Mouse (Mus musculus) CH12.LX (cell line): Measurements from ENCODE around the gene Rrbp1. TPM values are rescaled to one million over a fixed set of nuclear protein-coding genes. Genes with fewer than 3 reads are reported as not detected.
A peak's percentile ranks its signal among the peaks of the same experiment; 100 is the strongest.

Experiments
- DNase-seq: peaks from one replicate; pipeline ENCODE4 v3.0.0-alpha.2; 2013; ENCODE audit errors: extremely low read depth
- H3K27ac ChIP-seq: 2 replicates; pipeline ENCODE4 v1.5.1; 2012; ENCODE audit warnings: low read depth, mild to moderate bottlenecking, control low read depth, moderate library complexity; ENCODE audit not compliant: insufficient read depth
- H3K27me3 ChIP-seq: replicated peaks from 2 replicates; pipeline ENCODE3; 2012; ENCODE audit warnings: inconsistent platforms
- H3K36me3 ChIP-seq, 2 experiments: replicated peaks in 1 of 2; 2 replicates each; pipeline versions ENCODE3 to v1.6.1; 2012; ENCODE audit warnings: inconsistent platforms in 1 of 2, low read length in 1 of 2, mild to moderate bottlenecking in 1 of 2, mixed read lengths in 1 of 2, moderate library complexity in 1 of 2; ENCODE audit not compliant: control insufficient read depth in 1 of 2, insufficient read depth in 1 of 2
- H3K4me1 ChIP-seq, 2 experiments: 2 replicates each; pipeline ENCODE4 v1.6.1; 2012; ENCODE audit warnings: inconsistent platforms in 1 of 2, moderate library complexity in 1 of 2; ENCODE audit not compliant: insufficient read depth in 2 of 2, control insufficient read depth in 1 of 2
- H3K4me2 ChIP-seq: 2 replicates; pipeline ENCODE4 v1.6.1; 2012; ENCODE audit warnings: low read depth, mild to moderate bottlenecking, control low read depth; ENCODE audit not compliant: poor library complexity, insufficient read depth, severe bottlenecking
- H3K4me3 ChIP-seq, 3 experiments: fragments of 150-350 bp in 1 of 3; sonication (generic) in 1 of 3; replicated peaks in 1 of 3; 2 replicates each; pipeline versions ENCODE3 to v1.5.1; 2011 to 2012; ENCODE audit warnings: low read depth in 2 of 3, low read length in 2 of 3, mild to moderate bottlenecking in 2 of 3, moderate library complexity in 2 of 3, control low read depth in 1 of 3, improper control_type of control experiment in 1 of 3, inconsistent platforms in 1 of 3, mixed read lengths in 1 of 3; ENCODE audit not compliant: poor library complexity in 1 of 3
- H3K79me2 ChIP-seq: replicated peaks from 2 replicates; pipeline ENCODE4 v1.6.1; 2012; ENCODE audit warnings: mild to moderate bottlenecking, moderate library complexity; ENCODE audit not compliant: control insufficient read depth, poor library complexity, insufficient read depth, severe bottlenecking; ENCODE audit errors: extremely low read depth
- H3K9ac ChIP-seq: 2 replicates; pipeline ENCODE4 v1.6.1; 2012; ENCODE audit warnings: low read depth, mild to moderate bottlenecking, control low read depth, moderate library complexity; ENCODE audit not compliant: insufficient read depth
- H3K9me3 ChIP-seq: replicated peaks from 2 replicates; pipeline ENCODE3; 2012; ENCODE audit warnings: low read length, inconsistent platforms, mixed read lengths
- BHLHE40 ChIP-seq: IDR thresholded peaks from 2 replicates; pipeline ENCODE4 v1.6.1; 2011; ENCODE audit warnings: mild to moderate bottlenecking, low read depth, low read length, improper control_type of control experiment
- CHD1 ChIP-seq: IDR thresholded peaks from 2 replicates; pipeline ENCODE4 v1.6.1; 2012; ENCODE audit warnings: low read depth, low read length, improper control_type of control experiment, inconsistent platforms
- CHD2 ChIP-seq: IDR thresholded peaks from 2 replicates; pipeline ENCODE4 v1.6.1; 2011; ENCODE audit warnings: low read length, improper control_type of control experiment
- CTCF ChIP-seq, 2 experiments: IDR thresholded peaks in 1 of 2; conservative IDR thresholded peaks in 1 of 2; 2 replicates each; pipeline ENCODE4 v1.5.1; 2011 to 2012; ENCODE audit warnings: low read depth in 2 of 2, low read length in 2 of 2, improper control_type of control experiment in 1 of 2, inconsistent platforms in 1 of 2, mild to moderate bottlenecking in 1 of 2, moderate library complexity in 1 of 2
- ELF1 ChIP-seq: IDR thresholded peaks from 2 replicates; pipeline ENCODE4 v1.6.1; 2014; ENCODE audit warnings: low read depth, mild to moderate bottlenecking, inconsistent platforms, low read length, improper control_type of control experiment
- HCFC1 ChIP-seq: IDR thresholded peaks from 2 replicates; pipeline ENCODE4 v1.6.1; 2012; ENCODE audit warnings: low read depth, mild to moderate bottlenecking, inconsistent platforms, low read length, improper control_type of control experiment
- JUND ChIP-seq: conservative IDR thresholded peaks from 2 replicates; pipeline ENCODE4 v1.6.1; 2011; ENCODE audit warnings: low read depth, low read length, improper control_type of control experiment
- KAT2A ChIP-seq: IDR thresholded peaks from 2 replicates; pipeline ENCODE4 v1.6.1; 2012; ENCODE audit warnings: low read length, improper control_type of control experiment, inconsistent platforms; ENCODE audit not compliant: insufficient replicate concordance
- MAFK ChIP-seq: IDR thresholded peaks from 2 replicates; pipeline ENCODE4 v1.6.1; 2011; ENCODE audit warnings: low read length, improper control_type of control experiment; ENCODE audit not compliant: insufficient replicate concordance
- MAZ ChIP-seq: IDR thresholded peaks from 2 replicates; pipeline ENCODE4 v1.6.1; 2012; ENCODE audit warnings: low read depth, mild to moderate bottlenecking, inconsistent platforms, low read length, improper control_type of control experiment, moderate library complexity
- MYC ChIP-seq: IDR thresholded peaks from 2 replicates; pipeline ENCODE4 v1.6.1; 2011; ENCODE audit warnings: low read depth, mild to moderate bottlenecking, improper control_type of control experiment, low read length
- NELFE ChIP-seq: IDR thresholded peaks from 2 replicates; pipeline ENCODE4 v1.6.1; 2011; ENCODE audit warnings: low read depth, low read length, improper control_type of control experiment
- NRF1 ChIP-seq: IDR thresholded peaks from 2 replicates; pipeline ENCODE4 v1.6.1; 2014; ENCODE audit warnings: low read depth, mild to moderate bottlenecking, inconsistent platforms, low read length, improper control_type of control experiment, moderate library complexity
- POLR2A ChIP-seq: IDR thresholded peaks from 2 replicates; pipeline ENCODE4 v1.6.1; 2011; ENCODE audit warnings: low read depth, mild to moderate bottlenecking, improper control_type of control experiment, low read length
- RAD21 ChIP-seq: IDR thresholded peaks from 2 replicates; pipeline ENCODE4 v1.6.1; 2011; ENCODE audit warnings: low read depth, mild to moderate bottlenecking, low read length, improper control_type of control experiment, moderate library complexity
- RCOR1 ChIP-seq: conservative IDR thresholded peaks from 2 replicates; pipeline ENCODE4 v1.6.1; 2012; ENCODE audit warnings: low read depth, mild to moderate bottlenecking, inconsistent platforms, low read length, improper control_type of control experiment
- SMC3 ChIP-seq: IDR thresholded peaks from 2 replicates; pipeline ENCODE4 v1.6.1; 2011; ENCODE audit warnings: low read depth, low read length, improper control_type of control experiment
- TBP ChIP-seq: conservative IDR thresholded peaks from 2 replicates; pipeline ENCODE4 v1.6.1; 2011; ENCODE audit warnings: low read depth, low read length, improper control_type of control experiment
- TCF12 ChIP-seq: IDR thresholded peaks from 2 replicates; pipeline ENCODE4 v1.6.1; 2014; ENCODE audit warnings: low read depth, mild to moderate bottlenecking, inconsistent platforms, low read length, improper control_type of control experiment
- USF1 ChIP-seq: IDR thresholded peaks from 2 replicates; pipeline ENCODE4 v1.6.1; 2014; ENCODE audit warnings: low read depth, mild to moderate bottlenecking, inconsistent platforms, low read length, improper control_type of control experiment
- USF2 ChIP-seq: conservative IDR thresholded peaks from 2 replicates; pipeline ENCODE4 v1.6.1; 2011; ENCODE audit warnings: low read depth, low read length, improper control_type of control experiment
- ZKSCAN1 ChIP-seq: IDR thresholded peaks from 2 replicates; pipeline ENCODE4 v1.6.1; 2012; ENCODE audit warnings: low read depth, inconsistent platforms, low read length, improper control_type of control experiment, borderline replicate concordance
- ZMIZ1 ChIP-seq: IDR thresholded peaks from 2 replicates; pipeline ENCODE4 v1.6.1; 2012; ENCODE audit warnings: low read depth, mild to moderate bottlenecking, inconsistent platforms, low read length, improper control_type of control experiment
- ZNF384 ChIP-seq: IDR thresholded peaks from 2 replicates; pipeline ENCODE4 v1.6.1; 2012; ENCODE audit warnings: low read depth, low read length, improper control_type of control experiment, inconsistent platforms
- dilution Hi-C: fragments of 300-500 bp; cut with MboI; formaldehyde crosslinking; loops from 2 replicates; pipeline ENCODE4 v1.14.3; 2020; ENCODE audit warnings: low sequenced_read_pairs; ENCODE audit not compliant: extremely low pct_unique_long_range_greater_than_20kb, extremely low pct_ligation_motif_present
- in situ Hi-C: fragments of 300-500 bp; cut with MboI; formaldehyde crosslinking; loops from 3 replicates; pipeline ENCODE4 v1.14.3; 2019; ENCODE audit warnings: low sequenced_read_pairs, low pct_ligation_motif_present, low pct_unique_long_range_greater_than_20kb, mixed read lengths
- polyA plus RNA-seq: library from polyadenylated mRNA; unstranded; fragments of >175 nt; gene quantifications from 2 replicates; pipeline ENCODE4 v1.2.1, GENCODE M21; 2012; ENCODE audit warnings: low read depth; ENCODE audit not compliant: insufficient read length
- total RNA-seq, 2 experiments: library from RNA; depleted of rRNA; stranded (reverse); fragments of 300-350 nt in 1 of 2; fragments of >200 nt in 1 of 2; gene quantifications; 2 replicates each; pipeline ENCODE4 v1.2.3; 2012 to 2014

Rrbp1 gene
- total and polyA plus RNA-seq, 3 experiments, result 42.4 to 127 (median 49.3) TPM

GRCm38 (mm10) chr2:143982152-143982551 lies 28.9 kb downstream of the Rrbp1 start:
- no peak for DNase-seq
- no peak overlapping the region for H3K4me2 ChIP-seq
- no peak overlapping the region for H3K27ac ChIP-seq
- peaks cover 8 to 88% of the 10 kb centered on the region in 2 experiments for H3K36me3 ChIP-seq
- H3K9me3 ChIP-seq, result no peaks in the 10 kb centered on the region
- no peak for TF ChIP-seq RCOR1
- no peak for TF ChIP-seq JUND
- TF ChIP-seq RAD21, result no peak
- TF ChIP-seq CHD2, result no peak
- no peak for TF ChIP-seq MAZ
- TF ChIP-seq ZMIZ1, result no peak
- TF ChIP-seq TCF12, result no peak
- TF ChIP-seq NRF1, result no peak
- no peak for TF ChIP-seq MAFK
- no peak for TF ChIP-seq USF2
- no peak for TF ChIP-seq ZNF384
- no peak for TF ChIP-seq BHLHE40
- no peak for TF ChIP-seq CTCF (conservative IDR thresholded peaks at IDR 0.05 in 1 of 2, IDR thresholded peaks at IDR 0.05 in 1 of 2; ENCODE audit: low read depth in 2 of 2, low read length in 2 of 2)
- no peak for TF ChIP-seq SMC3
- no peak for TF ChIP-seq POLR2A
- in situ Hi-C loops, result loop anchor here (10.0 kb wide), 1 partner anchor 147 kb away; no protein-coding TSS in a partner anchor
- peaks cover 20 to 64% of the 10 kb centered on the region in 2 experiments for H3K4me1 ChIP-seq
- no peaks in the 10 kb centered on the region for H3K79me2 ChIP-seq
- H3K4me3 ChIP-seq, result no peak overlapping the region
- no peaks in the 10 kb centered on the region for H3K27me3 ChIP-seq
- dilution Hi-C loops, result no loop called here
- H3K9ac ChIP-seq, result no peak overlapping the region

- no peak overlapping the region for H3K4me2 ChIP-seq
- DNase-seq, result peak; percentile 60
- H3K4me3 ChIP-seq, result no peak overlapping the region
- no peaks in the 10 kb centered on the region for H3K9me3 ChIP-seq
- H3K9ac ChIP-seq, result no peak overlapping the region
- dilution Hi-C loops, result no loop called here
- TF ChIP-seq CTCF (conservative IDR thresholded peaks at IDR 0.05 in 1 of 2, IDR thresholded peaks at IDR 0.05 in 1 of 2; ENCODE audit: low read depth in 2 of 2, low read length in 2 of 2) (peak; percentile 73 to 79), POLR2A (no peak), USF2 (no peak), RAD21 (peak; percentile 78), ZNF384 (0 out of 2 replicates have a peak, but pooled peaks have one; percentile 10), SMC3 (peak; percentile 82), NELFE (0 out of 2 replicates have a peak, but pooled peaks have one; percentile 18), RCOR1 (no peak), USF1 (no peak), ELF1 (no peak), CHD1 (no peak), CHD2 (no peak), MYC (no peak), ZKSCAN1 (no peak), KAT2A (no peak), JUND (no peak), HCFC1 (no peak), TBP (no peak), MAZ (no peak), TCF12 (no peak), BHLHE40 (no peak)
- TF ChIP-seq, all 38 proteins: peak for 5
- Histone ChIP-seq H3K27ac (no peak overlapping the region), H3K27me3 (no peaks in the 10 kb centered on the region), H3K4me1 (peaks cover 20 to 77% of the 10 kb centered on the region in 2 experiments), H3K79me2 (no peaks in the 10 kb centered on the region), H3K36me3 (peaks cover 6 to 78% of the 10 kb centered on the region in 2 experiments)
- in situ Hi-C loops, result loop anchor here (10.0 kb wide), 1 partner anchor 146 kb away; no protein-coding TSS in a partner anchor
These were observed 30.2 kb downstream of the Rrbp1 start for GRCm38 (mm10) chr2:143980781-143981398.
